Mouse (Mus musculus) bone marrow, adult 2 months (tissue): ENCODE results near the gene Mrpl57.

ENCODE experiments used
- CTCF ChIP-seq: fragments of 200-500 bp; IDR thresholded peaks from 2 replicates; pipeline ENCODE4 v1.5.1; 2011; ENCODE audit warnings: low read length, control low read depth; ENCODE audit not compliant: control insufficient read depth, insufficient read depth
- POLR2A ChIP-seq: fragments of 200-500 bp; IDR thresholded peaks from 2 replicates; pipeline ENCODE4 v1.6.1; 2011; ENCODE audit warnings: low read depth, mild to moderate bottlenecking, control low read depth, low read length, borderline replicate concordance; ENCODE audit not compliant: control insufficient read depth

DNA sequence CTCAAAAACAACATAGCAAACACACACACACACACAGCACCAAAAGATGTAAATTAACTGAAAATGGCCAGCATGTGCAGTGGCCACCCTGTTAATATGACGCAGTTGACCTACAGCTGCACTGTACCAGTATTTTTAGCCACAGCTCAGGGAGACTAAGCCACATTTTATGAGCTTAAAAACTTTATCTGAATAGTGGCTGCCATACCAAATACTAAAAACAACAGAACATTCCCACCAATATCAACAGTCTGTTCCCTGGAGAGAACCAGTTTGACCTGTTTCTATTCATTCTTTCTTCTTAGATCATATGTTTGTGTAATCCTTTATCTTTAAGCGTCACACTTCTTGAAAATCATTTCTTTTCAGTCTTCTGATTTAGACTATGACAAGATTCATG is 15.1 kb upstream of the Mrpl57 start:
- TF ChIP-seq CTCF (no peak), POLR2A (no peak)
